Mouse (Mus musculus) small intestine, adult 2 months (tissue): Measurements from ENCODE around the gene Osbpl9.

Source experiments
- CTCF ChIP-seq: fragments of 200-500 bp; IDR thresholded peaks from 2 replicates; pipeline ENCODE4 v1.5.1; 2012; ENCODE audit warnings: low read depth, mild to moderate bottlenecking, control low read depth, inconsistent platforms, low read length, moderate library complexity, mixed read lengths; ENCODE audit not compliant: insufficient replicate concordance, insufficient read length; ENCODE audit errors: extremely low read depth
- POLR2A ChIP-seq: fragments of 200-500 bp; IDR thresholded peaks from 2 replicates; pipeline ENCODE4 v1.6.1; 2012; ENCODE audit warnings: low read depth, mild to moderate bottlenecking, control low read depth, inconsistent platforms, low read length, moderate library complexity

GRCm38 (mm10) chr4:109026543-109026942, 175.5 kb downstream of the Osbpl9 start:
- TF ChIP-seq POLR2A = no peak
- TF ChIP-seq CTCF = no peak
